Mouse (Mus musculus): ENCODE measurements around the gene Casp7.
"Not testable (repeated sequence)": the region's sequence is repeated elsewhere in the genome, so short reads cannot be mapped to it uniquely, and the experiment has no call there.

The Casp7 gene

DNA sequence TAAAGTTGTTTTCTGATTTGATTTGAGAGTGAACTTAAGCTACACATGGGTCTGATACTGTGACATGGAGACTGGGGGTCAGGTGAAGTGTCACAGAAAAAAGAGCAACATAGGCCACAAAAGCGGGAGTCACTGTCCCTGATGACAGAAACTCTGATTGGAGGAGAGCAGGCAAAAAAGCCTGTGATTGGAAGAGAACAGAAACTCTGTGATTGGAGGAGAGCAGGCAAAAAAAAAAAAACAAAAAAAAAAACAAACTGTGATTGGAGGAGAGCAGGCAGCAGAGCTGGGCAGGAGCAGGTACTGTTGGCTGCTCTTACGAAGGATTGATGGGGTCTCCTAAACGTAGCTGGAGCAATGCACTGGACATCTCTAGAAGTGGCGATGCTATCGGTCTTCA is 11.4 kb upstream of the Casp7 start:
- DNase-seq (ENCODE audit: low spot score) = no peak

DNA sequence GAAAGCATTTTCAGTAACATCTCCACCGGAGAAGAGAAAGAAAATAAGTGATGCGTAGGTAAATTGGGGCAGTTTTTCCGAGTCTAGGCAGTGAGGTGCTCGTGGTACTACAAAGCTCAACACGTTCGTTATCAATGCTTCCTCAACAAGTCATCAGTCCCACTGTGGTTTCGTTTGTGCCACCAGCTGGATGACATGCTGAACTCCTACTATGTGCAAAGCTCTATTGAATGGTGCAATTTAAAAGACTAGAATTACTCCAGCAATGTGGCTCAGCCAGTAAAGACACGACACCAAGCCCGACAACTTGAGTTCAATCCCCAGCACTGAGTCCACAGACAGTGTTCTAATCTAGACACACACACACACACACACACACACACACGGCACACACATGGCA is 10.8 kb upstream of the Casp7 start:
- no peak for DNase-seq (ENCODE audit: low spot score)

DNA sequence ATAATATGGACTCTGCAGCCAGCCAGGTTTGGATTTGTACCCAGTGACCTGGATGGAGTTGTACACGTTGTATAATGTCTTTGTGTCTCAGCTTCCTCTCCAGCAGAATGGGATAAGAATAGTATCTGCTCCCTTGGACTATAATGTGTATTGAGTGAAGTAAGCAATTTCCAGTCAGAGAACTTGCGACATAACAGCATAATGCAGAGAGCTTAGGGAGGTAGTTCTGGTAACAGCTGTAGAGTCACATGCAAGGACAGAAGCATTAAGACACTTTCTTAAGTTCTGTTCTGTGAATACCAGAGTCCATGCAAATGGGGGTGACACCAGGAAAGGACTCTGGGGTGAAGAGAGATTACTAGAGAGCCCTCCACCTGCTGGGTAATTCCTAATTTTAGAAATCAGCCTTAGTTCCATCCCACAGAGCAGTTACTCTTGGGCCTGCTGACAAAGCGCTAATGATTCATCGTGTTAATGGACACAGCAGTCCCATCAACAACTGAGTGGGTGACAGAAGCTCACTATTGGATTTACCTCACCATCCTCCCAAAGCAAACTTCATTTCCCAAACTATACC is 9.1 kb upstream of the Casp7 start:
- DNase-seq (ENCODE audit: low spot score) = no peak

DNA sequence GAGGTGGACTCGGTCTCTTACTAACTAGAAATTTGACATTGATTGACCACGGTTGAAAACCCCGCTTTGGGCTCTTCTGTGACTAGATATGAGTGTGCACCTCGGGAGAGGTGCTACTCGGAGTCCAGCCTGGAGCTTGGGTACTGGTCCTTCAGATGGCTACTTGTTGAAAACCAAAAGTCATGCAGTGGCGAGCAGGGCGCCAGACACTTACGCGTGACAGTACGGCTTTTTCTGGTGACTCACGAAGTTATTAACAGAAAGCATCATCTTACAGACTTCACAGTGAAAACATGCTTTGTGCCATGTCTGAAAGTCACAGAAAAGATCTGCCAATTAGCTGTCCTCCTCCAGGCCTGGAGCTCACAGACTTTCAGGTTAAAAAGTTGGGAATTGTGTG is 7.8 kb upstream of the Casp7 start:
- no peak for DNase-seq (ENCODE audit: low spot score)

DNA sequence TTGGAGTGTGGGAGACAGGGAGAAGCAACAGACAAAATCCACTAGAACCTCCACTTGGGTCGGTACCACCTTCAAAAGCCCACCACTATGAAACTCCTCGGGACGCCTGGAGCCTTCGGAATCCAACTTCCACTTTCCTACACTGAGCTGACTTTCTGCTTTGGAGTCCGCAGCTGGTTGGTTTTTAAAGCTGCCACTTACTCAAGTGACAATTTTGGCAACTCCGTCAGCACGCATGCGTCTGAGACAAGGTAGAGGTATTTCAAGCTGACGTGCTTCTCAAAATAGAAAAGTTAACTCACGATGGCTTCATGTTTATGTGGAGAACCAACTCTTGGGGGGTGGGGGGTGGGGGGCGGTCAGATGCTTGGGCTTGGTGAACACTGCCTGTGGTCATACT is 7.0 kb upstream of the Casp7 start, which contains the start of gene Nrap:
Gene Nrap (minus strand): TSS at position 159 of the 400 bp plus-strand sequence.
- DNase-seq (ENCODE audit: low spot score) = no peak

DNA sequence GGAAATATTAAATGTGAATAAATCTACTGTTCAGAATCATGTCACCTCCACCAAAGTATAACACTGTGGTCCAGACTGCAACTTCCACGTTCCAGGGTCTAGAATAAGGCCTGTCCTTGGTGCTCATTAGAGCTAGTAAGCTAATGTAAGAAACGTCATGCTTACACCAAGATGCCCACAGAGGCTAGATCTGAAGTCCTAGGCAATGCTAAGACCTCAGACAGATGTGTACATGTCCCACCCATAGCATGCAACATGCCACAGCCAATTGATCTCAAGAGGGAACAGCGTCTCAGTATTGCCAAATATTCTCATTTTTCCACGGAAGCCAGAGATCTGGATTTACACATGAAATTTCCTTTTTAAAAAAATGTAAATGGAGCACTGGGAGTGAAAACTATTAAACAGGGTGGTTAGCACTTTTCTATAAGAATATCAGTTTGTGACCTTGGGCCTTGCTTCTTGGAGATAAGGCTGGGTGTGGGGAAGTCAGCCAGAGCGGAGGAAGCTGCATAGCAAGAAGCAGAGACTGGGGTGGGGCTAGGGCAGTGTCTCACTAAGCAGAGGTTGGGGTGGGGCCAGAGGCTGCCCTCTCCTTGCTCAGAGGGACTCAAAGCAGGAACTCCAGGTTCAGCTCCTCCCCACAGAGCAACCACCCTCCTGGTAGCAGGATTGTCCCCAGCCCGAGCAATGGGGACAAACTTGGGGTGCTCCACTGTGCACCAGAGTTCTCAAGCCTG is 5.5 kb upstream of the Casp7 start:
- no peak for DNase-seq (ENCODE audit: low spot score)

DNA sequence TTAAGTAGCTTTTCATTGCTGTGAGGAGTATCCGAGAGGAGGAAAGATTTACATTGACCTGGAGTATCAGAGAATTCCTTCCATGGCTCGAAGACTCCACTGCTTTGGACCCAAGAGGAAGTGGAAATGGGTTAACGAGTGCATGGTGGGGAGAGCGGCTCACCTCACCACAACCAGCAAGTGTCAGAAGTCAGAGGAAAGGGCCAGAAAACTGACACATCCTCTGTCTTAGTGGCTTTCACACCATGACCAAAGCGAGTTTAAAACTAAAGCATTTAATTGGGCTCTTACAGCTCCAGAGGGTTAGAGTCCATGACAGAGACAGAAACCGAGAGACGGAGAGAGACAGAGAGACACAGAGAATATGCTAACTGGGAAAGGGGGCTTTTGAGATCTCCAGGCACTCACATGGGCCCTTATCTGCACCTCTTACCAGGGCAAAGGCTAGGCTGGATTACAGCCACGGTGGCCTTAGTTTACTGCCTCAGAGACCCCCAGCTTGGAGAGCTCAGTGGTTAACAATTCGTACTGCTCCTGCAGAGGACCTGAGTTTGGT is 3.5 kb upstream of the Casp7 start:
- no peak for DNase-seq (ENCODE audit: low spot score)

DNA sequence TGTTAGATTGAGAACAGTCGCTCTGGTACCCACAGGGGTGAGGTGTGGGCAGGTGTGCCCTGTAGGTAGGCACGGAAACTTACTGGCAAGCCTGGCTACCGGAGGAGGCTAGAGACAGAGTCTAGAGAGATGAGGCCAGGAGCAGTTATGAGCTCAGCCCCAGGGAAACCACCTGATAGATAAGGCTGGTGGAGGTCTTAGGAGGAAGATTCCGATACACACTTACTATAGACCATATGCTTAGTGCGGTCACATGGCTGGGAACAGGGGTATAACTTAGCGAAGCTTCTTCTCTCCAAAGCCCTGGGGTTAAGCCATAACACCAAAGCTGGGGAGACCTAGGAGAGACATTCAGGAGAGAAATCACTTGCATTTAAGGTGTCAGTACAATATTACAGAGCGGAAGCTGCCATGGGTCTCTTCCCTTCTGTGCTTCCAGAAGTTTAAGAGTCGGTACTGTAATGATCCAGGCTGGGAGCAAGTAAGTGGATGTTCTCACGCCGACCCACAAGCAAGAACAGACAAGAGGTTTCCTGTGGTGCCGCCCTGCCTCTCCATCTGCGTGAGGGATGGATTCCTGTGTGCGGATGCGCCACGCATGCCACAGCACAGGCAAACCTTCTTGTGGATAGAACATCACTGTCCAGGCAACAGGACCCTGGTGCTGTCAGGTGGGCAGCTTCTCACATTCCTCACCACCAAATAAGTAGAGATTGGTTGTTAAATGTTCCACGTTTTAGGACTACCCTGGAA is 1.6 kb upstream of the Casp7 start:
- no peak for DNase-seq (ENCODE audit: low spot score)

DNA sequence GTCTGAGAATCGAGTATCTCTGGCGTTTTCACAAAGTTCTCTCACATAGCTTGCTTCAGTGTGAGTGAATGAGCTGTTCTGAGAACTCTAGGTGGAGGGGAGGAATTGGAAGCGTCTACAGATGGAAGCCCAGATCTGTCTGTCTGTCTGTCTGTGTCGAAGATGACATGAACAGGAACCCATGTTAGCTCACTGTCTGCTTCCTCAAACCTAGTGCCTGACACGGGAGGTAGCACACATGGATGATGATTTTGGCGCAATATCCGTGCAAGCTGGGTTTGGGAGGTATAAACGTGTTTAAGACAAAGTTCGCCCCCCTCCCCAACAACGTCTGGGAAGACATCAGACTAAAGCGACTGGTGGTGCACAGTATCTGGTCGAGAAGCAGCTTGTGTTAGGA is 702 bp upstream of the Casp7 start:
- no peak for DNase-seq (ENCODE audit: low spot score)

DNA sequence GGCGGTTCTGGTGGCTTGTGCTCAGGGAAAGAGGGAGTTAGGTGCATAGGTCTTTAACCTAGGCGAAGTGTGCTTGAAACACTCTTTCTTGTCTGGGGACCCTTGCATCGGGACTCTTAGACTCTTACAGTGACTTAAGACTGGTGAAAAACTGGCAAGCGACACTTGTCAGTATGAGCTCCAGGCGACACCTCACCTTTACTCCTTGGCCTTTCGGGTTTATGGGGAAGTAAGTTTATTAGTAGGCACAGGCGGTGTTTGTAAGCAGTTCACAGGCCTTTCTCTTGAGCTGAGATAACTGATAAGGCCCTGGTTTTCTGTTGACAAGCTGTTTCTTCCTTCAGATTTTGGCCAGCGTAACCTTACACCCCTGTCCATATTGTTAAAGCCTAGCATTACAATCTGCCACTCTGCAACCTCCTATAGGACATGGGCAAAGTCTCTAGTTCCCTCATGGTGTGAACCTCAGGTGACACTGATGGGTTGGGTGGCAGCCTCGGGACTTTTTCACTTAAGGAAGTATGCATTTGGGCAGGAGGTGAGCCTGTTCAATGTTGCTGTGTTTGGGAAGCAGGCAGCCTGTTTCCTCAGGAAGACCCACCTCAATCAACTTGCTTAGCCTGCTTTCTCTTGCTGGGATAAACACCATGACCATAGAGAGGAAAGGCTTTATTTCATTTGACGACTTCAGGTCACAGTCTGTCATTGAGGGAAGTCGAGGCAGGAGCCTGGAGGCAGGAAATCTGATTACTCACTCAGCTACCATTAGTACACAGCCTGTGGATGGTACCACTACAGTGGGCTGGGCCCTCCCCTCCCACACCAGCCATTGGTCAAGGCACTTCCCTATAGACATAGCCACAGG is 966 bp downstream of the Casp7 start:
- DNase-seq (ENCODE audit: low spot score) = no peak

DNA sequence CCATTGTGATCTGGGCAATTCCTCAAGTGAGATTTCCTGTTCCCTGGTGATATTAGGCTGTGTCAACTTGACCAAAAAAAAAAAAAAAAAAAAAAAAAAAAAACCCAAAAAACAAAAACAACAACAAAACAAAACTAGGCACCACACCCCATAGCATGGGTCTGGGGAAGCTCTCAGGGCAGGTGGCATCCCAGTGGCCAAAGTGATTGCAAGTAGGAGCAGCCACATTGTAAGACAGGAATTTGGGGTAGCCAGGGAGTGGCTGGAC is 1.5 kb downstream of the Casp7 start:
- DNase-seq (ENCODE audit: low spot score) = no peak

DNA sequence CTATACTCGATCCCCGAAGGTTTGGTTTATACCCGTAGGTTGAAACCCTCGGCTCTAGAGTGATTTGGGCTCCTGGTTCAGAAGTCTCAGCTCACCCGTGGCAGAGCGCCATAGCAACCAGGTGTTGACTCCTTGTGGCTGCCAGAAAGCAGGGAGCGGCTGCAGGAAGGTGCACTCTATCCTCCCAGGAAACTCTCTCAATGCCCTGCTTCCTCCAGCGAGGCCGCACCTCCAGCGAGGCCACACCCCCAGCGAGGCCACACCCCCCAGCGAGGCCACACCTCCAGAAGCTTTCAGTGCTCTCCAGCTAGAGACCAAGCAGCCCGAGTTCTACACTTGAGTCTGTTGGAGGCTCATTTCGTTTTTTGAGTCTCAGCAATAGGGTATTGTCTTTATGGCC is 3.3 kb downstream of the Casp7 start:
- no peak for DNase-seq (ENCODE audit: low spot score)

DNA sequence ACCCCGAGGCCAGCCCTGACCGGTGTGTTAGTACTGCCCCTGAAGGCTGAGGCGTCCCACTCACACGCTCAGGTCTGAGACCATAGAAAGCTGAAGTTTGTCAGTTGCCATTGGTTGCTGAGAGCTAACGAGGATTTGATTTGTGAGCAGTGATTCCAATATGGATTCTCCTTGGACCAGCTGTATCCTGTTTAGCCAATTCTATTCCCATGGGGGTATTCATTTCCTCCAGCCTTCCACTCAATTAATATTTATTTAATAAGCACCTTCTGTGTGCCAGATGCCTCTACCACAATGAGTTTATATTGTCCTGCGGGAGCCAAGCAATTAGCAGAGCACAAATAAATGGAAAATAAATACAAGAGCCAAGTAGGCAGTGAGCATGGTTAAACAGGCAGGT is 4.9 kb downstream of the Casp7 start:
- no peak for DNase-seq (ENCODE audit: low spot score)

DNA sequence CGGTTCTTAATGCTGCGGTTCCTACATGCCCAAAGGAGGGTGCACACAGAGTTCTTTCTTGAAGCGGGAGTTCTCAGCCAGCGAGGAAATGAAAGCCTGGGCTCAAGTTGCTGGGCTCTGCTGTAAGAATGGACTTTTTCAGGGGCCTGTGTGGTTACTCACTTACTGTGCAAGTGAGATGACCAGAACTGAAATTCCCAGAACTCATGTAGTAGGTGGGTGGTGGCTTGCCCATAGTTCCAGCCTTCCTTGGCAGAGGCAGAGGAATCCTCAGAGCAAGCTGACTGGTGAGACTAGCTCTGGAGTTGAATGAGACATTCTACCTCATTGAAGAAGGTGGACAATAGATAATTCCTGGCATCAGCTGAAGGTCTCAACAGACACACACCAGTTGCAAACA is 8.9 kb downstream of the Casp7 start:
- DNase-seq (ENCODE audit: low spot score) = no peak

DNA sequence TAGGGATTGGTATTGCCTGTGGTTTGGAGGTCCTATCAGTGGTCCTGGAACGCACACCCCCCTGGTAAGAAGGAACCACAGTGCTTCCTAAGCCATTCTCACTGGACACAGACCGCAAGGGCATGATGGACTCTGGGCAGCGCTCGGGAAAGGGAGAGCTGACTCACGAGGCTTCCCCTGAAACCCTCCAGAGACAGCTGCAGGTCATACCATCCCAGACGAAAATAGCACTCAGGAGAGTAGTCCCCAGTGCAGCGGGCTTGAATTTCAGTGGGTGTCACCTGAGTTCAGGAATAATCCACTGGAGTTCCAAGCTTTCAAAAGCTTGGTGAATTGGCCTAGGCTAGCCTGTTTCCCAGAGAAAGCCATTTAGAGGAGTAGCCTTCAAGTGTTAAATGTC is 9.7 kb downstream of the Casp7 start:
- DNase-seq (ENCODE audit: low spot score) = no peak

DNA sequence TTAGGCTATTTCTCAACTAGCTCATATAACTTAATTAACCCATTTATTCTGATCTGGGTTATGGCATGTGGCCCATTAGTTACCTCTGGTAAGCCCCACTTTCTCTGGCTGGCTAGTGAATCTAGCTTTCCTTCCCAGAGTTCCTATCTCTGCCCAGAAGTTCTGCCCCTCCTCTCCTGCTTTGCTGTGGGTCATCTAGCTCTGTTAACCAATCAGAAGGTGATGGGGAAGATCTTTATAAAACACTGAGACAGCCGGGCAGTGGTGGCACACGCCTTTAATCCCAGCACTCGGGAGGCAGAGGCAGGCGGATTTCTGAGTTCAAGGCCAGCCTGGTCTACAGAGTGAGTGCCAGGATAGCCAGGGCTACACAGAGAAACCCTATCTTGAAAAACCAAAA is 13.0 kb downstream of the Casp7 start:
- not testable (repeated sequence) for DNase-seq (ENCODE audit: low spot score)

DNA sequence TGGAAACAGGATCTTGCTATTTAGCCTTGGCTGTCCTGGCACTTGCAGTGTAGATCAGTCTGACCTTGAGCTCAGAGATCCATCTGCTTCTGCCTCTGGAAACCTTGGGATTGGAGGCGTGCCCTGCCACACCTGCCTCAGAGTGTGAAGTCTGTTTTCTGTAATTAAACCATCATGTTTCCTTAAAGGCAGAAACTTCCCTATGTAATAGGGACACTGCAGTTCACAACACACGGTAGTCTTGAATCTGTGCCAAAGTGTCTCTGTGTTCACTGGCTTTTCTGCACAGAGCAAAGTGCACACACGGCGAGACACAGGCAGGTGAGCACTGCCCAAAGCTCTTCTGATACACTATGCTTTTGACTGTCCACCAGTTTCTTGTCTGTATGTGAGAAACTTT is 21.5 kb downstream of the Casp7 start:
- DNase-seq (ENCODE audit: low spot score) = no peak

DNA sequence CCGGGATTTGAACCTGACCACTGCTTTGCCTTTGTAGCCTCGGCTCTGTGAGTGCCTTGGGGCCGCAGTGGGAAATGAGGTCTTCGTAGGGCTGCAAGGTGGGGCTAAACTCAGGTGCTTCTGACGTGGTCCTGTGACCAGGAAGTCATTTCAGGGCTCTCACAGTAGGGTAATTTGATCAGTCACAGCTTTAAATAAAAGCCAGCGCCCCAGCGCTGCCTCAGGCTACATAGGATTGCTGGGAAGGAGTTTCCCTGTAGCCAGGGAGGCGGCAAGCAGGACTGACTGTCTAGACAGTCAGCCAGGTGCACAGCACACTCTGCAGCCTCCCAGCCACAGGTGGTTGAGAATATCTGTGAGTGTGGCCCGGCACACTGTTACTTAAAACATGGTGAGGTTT is 22.5 kb downstream of the Casp7 start:
- DNase-seq (ENCODE audit: low spot score) = no peak

DNA sequence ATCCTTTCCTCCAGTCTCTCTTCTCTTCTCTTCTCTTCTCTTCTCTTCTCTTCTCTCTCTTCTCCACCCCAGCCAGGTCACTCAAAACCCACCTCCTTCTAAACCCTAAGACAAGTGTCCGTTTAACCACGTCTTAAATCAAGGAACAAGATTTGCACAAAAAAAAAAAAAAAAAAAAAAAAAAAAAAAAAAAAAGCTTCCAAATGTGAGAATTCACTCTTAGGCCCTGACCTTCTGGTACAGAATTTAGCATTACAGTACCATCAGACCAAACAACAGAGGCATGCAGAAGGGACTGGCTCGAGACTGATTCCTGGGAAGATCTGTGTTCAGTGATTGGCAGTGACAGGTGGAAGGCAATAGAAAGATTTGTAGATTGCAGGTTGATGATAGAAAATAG is 23.4 kb downstream of the Casp7 start:
- no peak for DNase-seq (ENCODE audit: low spot score)

DNA sequence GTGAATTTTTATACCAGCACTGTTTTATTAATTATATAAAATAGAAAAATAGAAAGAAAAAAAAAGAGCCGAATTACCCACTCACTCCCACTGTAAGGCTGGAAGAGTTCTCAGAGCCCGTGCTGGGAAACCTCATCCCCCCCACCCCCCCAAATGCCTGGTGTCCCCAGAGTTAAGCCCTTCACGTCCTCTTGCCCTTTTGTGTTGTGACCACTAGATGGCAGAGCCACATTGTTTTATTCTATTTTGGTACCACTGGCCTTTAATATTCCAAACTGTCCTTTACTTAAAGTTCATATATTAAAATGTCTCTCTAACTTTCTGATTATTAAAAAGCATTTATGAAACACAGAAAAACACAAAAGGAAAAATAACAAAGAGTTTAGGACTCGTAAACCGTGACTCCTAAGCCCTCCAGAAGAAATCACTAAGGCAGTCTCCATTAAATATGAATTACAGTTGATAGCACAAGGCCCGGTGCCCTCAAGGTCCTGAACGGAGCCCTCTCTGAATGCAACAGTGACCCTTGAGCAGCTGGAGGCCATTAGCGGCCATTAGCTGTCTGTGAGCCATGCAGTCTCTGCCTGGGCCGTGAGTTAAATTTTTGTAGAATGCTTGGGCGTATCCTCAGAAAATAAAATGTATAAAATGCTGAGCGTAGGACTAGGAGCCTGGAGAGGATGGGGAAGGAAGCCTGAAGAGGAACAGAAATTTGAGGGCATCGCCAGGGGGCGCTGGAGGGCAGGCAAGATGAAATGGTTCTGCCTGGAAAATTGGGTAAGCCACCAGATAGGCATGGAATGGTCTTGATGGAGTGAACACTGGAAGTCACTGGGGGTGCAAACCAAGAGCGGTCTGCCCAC is 25.8 kb downstream of the Casp7 start:
- DNase-seq (ENCODE audit: low spot score) = peak; percentile 63

DNA sequence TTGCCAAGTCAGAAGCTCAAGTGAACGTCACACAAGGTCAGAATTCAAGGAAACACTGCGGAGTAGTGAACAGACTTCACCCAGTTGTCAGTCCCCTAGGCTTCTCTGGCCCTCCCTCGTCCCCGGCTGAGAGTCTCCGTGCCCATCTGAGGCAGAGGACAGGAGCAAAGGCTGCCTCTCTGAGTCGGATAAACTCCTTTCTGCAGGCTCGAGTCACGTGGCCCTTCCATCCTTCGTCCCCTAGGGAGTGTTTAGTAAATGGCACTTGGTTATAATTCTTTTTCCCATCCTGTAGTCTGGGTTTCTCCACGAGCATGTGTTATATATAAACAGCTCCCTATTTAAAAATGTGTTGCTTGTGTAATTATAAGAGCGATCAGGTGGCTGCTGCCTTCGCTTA is 26.4 kb downstream of the Casp7 start:
- no peak for DNase-seq (ENCODE audit: low spot score)

Measured in urinary bladder, postnatal 10 days (tissue).